Mouse (Mus musculus): ENCODE data around the gene Popdc2.

DNA sequence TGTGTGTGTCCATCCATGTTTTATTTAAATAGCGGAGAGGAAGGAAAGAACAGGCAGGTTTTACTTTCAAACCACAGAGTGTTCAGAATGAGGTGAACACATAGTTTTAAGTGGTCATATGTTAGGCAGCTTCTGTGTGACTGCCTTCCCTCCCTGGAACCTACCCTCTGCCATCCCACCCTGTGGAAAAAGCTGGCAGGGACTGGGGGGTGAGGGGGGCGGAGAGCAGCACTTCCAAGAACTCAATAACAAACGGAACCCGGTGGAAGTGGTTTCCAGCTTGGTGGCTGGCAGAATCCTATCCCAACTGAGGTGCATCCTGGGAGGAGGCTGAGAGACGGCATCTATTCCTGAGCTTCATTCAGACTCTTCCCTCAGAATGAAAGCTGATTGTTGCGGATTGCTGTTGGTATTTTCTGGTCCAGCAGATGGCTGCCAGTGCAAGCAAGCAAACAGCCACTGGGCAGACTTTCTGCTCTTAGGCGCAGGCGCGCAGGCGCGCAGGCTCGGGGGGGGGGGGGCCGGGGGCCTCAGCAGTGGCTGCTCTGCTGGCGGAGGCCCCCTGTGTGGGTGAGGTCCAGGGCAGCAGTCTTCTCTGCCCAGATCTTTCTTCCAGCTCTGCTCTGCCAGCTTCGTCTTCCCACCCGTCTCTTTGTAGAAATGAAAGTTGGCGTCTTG is 14.3 kb downstream of the Popdc2 start:
- TF ChIP-seq POLR2A (IDR thresholded peaks at IDR 0.05; ENCODE audit: insufficient read depth, low read depth, low read length) (peak; percentile 48), CTCF (IDR thresholded peaks at IDR 0.05; ENCODE audit: insufficient read depth, low read depth, low read length) (peak; percentile 32; the same call in 1 of the 2 replicates)
